Mouse (Mus musculus) urinary bladder, postnatal 4 days (tissue): Measurements from ENCODE around the gene Slc5a3.

Experiments
- DNase-seq, 2 experiments: peaks; one replicate each; pipeline ENCODE4 v3.0.0; 2021 to 2022; ENCODE audit warnings: low spot score in 2 of 2

Gene Slc5a3

DNA sequence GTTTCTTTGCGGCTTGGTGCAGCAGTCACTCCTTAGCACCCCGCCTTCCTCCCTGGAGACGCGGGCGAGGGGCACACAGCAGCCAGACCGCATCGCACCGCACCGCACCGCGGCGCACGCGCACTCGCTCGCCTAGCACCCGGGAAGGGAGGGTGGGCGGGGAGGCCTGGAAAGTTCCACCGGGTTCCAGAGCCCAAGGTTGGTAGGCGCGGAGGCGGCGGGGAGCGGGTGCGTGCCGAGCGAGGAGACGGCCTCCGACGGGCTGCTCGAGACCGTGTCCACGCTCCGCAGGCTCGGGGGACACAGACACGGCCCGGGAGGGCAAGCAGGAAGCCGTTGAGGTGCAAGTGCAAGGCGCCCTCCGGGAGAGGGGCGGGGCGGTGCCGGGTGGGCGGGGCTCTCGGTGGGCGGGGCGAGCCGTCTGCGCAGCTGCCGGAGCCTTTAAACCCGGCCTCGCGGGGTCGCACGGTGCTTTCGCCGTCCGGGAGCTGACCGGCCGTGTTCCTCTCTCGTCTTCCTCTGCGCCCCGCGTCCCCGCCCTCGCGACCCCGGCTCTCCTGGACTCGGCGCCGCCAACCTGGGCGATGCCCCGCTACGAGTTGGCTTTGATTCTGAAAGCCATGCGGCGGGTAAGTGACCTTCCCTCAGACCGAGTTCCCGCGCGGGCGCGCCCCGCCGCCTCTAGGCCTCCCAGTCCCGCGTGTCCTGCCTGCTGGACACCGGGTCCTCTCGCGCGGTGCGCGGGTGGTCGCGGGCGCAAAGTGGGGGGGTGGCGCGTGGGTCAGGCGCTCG is at the start of gene Slc5a3, which contains the start of the genes Mrps6 and Gm49711:
Gene Slc5a3, plus strand, starts transcription at position 471 of the 792 bp plus-strand sequence.
Gene Mrps6, plus strand, starts transcription at position 419 of the 792 bp plus-strand sequence.
Gene Gm49711, plus strand, starts transcription at position 465 of the 792 bp plus-strand sequence.
- peak; percentile 85 to 87 for DNase-seq

DNA sequence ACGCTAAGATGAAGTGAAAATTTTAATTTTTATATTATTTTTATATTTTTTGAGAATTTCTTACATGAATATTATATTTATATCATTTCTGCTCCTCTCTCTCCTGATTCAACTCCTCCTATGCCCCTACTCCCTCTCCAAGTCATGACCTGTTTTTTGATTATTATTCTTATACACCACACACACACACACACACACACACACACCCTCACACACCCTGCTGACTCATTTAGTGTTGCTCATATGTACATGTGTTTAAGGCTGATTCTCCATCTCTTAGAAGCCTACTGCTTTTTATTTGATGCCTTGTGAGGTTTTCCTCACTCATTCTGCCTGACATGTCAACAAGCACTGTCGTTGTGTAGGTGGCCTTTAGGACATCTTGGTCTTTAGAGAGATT is 48.5 kb upstream of the Slc5a3 start:
- no peak for DNase-seq

DNA sequence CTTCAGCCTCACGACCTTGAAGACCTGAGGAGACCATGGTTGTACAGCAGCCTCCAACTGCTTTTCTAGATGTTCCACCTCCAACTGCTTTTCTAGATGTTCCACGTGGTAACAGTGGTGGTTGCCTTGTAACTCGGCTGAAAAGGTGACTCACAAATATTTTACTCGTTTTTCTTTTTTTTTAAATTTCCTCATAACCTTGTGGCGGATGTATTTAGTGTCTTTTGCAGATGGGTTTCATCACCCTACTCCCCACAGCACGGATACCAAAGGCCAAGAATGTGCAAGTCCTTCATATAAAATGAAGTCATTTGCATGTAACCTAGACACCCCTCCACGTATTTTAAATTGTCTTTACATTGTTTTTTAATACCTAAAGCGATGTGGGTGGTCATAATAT is 41.3 kb upstream of the Slc5a3 start:
- no peak for DNase-seq

DNA sequence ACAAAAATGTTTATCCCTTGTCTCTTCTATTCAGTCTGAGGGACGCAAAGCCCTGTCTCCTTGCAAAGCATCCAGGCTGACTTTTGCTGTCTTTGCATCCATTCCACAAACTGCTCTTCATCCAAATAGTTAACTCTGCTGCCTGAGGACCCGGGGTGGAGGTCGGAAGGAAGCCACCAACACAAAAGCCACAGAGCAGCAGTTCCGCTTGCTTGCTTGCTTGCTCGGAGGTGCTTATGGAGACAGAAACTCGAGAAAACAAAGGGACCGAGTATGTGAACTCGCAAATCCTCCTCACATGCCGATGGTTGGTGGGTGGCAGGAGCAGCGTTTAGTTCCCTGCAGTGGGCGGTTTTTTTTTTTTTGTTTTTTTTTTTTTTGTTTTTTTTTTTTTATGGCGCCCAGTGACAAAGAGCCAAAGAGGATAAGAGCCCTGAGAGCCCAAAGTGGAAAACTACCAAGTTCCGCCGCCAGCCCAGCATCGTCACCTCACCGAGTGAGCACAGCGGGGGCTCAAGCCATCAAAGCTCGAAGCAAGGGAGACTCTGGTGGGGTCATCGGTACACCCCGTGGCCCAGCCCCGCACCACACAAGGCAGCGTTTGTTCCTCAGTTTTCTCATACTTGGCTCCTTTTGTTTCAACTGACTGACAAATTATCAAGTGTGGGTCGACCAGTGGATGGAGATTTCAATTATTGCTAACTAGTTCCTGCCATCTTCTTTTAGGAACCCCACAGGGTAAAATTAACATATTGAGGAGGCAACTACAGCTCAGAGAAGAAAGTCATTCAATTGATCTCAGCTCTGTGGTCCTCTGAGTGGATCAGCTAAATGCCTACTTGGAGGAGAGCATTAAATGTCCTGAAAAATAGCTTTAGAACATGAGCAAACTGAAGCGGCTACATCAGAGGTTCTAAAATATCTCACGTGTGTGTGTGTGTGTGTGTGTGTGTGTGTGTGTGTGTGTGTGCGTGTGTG is 38.7 kb upstream of the Slc5a3 start:
- DNase-seq = no peak

DNA sequence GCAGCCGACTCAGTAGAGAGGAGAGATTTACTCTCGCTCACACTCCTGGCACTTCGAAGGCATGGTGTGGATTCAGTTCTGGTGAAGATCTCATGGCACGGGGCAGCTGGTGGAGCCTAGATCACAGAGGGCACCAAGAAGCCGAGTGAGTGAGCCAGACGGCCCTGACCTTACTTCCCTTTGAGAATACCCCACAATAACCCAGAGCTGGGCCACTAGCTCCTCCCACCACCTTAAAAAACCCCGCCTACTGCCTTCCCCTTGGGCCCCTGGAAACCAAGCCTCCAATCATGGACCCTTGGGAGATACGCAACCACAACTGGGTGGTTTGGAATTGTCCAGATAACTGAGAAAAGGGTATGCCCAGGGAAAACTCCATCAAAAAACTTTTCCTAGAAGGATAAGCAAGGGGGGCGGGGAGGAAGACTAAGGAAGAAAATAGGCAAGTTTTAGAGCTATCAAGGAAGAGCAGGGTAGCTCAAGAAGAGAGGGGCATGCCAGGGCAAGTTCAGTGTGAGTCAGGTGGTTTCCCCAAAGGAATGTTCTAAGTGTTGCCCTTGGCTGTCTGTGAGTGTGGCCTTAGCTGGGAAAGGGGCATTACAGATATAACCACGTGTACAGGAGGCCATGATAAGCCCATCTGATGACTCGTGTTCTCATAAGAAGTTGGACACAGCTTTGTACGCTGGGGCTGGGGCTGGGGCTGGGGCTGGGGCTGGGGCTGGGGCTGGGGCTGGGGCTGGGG is 36.3 kb upstream of the Slc5a3 start:
- no peak for DNase-seq

DNA sequence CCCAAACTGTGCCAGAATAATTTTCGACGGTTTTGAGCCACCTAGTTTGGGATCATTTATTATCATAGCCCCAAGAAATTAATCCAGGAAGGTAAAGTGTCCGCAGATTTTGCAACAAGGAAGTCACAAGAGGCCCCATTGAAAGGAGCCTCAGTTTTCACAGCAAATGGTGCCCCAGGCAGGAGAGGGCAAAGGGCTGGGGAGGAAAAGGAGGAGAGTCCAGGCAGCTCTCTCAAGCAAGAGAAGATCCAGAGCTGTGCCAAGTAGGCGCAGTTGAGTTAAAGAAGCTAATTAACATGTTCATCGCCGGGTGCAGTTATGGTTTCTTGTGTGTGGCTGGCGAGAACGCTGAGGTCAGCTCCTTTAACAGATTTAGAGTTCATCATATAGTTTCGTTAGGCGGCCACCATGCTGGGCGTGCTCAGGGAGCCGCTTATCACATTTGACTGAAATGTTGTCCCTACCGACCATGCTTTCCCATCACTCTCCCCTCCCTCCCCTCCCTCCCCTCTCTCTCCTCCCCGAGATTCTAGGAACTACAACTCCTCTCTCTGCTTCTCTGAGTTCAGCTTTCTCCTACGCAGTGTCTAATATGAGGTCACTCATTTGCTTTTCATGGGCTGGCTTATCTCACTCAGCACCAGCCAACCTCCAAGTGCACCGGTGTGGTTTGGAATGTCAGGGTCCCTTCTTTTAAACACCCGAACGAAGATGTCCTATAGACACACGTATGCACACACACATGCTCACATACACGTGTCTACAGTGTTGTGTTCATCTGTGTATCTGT is 35.4 kb upstream of the Slc5a3 start:
- DNase-seq = no peak

DNA sequence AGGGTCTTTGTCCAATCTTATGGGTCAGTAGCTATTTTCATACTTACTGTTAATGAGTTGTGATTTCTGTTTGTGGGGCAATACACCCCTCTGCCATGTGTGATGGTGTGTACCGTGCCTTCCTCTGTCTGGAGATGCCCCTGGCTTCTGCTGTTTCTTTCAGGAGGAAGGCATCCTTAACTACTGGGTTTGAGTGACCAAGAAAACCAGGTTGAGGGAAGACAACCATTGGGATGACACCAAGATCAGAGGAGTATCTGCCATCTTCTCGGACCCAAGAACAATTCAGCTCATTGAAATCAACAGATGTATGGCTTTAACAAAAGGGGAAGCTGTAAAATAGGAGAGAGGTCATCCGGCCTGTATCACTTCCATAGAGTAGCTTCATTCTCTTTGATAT is 24.8 kb upstream of the Slc5a3 start:
- DNase-seq = no peak

DNA sequence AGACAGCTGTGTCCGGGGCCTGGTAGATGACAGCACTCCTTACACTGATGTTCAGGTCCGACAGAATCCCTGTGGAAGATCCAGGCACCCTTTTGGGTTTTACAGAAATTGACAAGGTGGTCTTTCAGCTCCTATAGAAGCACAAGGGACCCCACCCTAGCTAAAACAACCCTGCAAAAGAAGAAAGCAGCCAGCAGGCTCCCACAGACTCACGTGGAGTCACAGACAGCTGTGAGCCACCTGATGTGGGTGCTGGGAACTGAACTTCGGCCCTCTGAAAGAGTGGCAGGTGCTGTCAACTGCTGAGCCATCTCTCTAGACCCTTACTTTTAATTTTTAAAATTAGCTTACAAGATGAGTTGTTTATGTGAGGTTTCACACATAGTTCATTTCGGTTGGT is 23.4 kb upstream of the Slc5a3 start:
- DNase-seq = no peak

DNA sequence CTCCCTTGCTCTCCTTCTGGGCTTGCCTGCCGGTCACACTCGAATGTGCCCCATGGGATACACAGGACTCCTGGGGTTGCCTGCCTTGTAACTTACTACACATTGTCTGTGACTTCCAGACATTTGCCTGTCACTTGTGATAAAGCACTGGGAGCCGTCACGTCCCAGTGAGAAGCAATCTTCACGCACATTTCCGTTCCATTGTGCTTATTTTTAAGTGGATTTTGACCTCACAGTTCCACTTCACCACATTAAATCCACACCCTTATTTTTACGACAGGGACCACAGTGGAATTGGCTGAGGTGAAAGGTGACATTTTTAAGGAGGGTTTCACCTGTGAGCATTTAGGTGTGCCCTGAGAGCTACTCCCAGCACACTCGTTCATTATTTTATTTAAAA is 21.4 kb upstream of the Slc5a3 start:
- no peak for DNase-seq

DNA sequence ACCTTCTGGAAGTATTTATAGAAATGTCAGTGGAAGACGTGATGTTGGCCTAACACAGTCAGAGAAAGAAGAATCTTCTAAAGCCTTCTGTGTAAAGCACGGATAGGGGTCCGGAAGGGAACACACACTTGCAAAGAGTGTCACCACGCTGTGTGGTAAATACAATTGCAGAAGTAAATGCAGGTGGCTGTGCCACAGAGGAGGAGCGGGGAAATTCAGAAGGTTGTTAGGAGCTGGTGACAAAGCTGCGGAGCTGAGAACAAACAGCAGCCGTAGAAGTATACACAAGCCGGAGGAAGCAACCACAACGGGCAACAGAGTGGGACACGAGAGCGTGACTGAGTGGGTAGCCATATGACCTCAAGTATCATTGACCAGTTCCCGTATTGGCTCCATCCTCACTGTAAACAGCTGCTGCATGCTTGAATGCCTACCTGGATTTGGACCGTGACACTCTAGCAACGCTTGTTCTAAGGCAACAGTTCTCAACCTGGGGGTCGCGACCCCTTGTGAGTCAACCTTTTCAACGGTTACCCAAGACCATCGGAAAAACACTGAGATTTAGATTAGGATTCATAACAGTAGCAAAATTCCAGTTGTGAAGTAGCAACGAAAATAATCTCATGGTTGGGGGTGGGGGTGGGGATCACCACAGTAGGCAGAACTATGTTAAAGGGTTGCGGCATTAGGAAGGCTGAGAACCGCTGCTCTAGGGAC is 20.1 kb upstream of the Slc5a3 start:
- DNase-seq = no peak

DNA sequence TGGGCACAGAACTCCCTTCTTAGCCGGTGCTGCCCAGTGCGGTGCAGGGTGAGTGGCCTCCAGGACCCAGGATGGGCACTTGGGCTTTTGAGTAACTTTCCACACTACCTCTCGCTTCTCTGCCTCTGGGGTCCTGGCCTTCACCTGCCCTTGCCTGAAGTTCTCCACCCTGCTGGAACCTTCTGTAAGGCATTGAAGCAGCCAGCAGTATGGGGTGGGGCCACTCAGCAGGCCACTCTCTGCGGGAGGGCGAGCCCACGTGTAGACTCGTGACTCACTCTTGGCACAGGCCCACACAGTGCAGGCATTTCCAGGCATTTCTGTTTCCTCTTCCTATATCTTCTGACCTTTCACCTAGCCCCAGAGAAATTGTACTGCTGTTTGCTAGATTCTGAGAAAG is 18.7 kb upstream of the Slc5a3 start:
- peak in 1 of 2 experiments; percentile 22 for DNase-seq

DNA sequence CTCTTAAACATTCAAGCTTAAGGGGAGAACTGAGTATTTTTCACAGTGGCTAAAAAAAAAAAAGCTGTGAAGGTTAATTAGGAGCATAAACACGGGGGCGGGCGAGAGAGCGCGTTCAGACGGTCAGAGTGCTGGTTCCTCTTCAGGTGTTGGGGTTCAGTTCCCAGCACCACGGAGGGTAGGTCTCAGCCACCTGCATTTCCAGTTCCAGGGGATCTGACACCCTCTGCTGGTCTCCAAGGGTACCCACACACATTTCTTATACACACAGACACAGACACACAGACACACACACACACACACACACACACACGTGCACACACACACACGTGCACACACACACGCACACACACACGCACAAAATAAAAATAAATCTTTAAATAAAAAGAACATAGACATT is 18.2 kb upstream of the Slc5a3 start:
- no peak for DNase-seq

DNA sequence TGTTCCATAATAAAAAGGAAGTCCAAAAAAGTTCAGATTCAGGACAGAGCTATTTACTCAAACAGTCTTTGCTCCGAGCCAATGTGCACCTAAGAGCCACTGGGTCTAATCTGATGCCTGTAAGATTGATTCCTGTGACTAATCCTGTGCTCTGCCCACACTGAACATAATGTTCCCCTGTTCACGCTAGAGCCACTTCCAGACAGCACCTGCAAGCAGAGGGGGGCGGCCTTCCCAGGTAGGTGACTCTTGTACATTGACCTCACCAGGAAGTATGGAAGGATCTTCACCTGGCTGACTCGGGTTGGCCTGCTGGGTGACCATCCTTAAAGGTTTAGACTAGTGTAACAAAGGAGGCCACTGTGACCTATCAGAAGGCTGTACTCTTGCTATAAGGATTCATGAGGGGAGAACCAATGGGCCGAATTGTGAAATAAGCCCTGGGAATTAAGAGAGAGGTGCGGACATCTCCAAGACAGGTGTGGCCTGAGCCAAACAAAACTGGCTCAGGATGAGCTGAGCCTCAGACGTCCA is 6.3 kb upstream of the Slc5a3 start:
- DNase-seq = no peak

DNA sequence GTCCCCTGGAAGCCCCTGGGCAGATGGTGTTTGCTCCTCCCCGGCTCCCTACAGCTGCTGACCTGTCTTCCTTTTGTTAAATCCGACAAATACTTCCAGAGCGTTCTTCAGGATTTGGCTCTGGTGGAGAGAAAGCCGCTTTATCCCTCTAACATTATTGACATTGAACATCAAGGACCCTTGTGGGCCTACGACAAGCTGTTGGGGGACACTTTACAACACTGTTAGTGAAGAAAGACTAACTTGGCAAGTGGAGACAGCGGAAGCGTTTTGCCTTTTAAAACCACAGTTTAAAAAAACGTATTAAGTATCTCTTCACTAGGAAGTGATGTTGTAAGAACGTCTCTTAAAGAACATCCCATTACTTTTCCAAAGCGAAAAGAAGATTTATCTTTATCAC is 5.6 kb upstream of the Slc5a3 start:
- no peak for DNase-seq

DNA sequence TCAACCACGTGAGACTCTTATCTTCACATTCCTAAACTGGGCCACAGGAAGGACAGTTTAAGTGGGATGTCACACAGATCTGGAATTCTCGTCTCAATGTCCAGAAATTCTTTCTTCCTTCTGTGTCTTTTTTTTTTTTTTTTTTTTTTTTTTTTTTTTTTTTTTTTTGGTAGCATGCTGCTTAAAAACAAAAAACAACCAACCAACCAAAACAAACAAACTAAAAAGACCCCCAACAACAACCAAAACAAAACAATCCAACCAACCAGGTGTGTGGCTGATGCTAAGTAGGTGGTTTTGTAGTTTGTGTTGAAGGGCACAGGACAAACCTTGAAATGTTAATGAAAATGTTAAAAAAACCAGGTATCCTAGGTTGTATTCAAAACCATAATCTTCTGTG is 1.4 kb upstream of the Slc5a3 start:
- no peak for DNase-seq

DNA sequence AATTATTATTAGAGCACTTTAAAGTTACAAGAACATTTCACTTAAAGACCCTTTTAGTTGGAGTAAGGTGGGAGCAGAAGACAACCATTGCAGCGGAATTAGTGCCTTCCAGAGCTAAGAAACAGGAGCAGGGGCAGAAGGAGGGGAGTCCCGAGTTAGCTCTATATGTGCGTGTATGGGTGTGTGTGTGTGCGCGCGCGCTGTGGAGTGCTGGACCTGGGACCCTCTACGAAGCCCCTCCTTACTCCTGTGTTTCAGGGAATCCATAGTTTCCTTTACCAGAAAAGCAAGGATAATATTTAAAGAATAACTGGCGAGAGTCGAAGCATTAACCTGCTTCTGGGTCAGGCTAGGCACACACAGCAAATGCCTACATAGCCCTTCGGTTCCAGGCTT is 668 bp upstream of the Slc5a3 start:
- no peak for DNase-seq

DNA sequence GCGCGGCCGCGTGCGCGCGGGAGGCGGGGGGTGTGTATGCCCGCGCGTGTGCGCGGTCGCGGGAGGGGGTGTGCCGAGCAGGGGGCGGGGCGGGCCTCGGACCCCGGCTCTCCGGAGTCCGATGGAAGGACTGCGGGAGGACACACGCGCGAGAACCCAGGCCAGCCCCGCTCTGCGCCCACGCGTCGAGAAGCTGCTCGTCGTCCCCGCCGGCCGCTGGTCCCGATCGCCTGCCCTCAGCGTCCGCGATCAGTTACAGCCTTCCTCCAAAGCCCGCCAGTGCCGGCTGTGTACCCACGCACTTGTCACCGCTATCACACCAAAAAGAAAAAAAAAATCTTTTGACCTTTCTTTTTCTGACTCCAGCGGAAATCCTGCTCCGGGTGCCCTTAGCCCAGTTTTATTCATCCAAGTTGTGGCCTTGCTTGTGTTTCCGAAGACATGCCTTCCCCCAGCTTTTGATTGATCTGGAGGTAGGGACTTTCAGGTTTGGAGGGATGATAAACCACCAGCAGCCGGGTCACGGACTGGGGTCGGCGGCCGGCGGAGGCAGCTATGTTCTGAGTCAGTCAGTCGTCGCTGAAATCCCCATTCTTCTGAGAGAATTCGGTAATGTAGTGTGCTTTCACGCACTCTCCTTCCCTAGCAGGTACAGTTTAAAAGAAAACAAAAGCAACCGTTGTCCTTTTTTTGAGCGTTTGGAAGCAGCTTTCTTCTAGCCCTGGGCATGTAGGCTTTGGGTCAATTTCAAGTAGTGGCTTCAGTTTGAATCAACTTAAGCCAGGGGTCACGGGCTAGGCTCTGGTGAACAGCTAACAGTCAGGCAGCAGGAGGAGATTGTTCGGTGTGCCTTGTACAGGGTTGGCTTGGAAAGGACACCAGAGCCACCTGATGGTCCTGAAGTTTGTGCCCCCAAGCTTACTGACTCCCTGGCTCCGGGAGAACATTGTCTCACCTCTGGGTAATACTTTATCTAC is 810 bp downstream of the Slc5a3 start:
- DNase-seq = no peak

DNA sequence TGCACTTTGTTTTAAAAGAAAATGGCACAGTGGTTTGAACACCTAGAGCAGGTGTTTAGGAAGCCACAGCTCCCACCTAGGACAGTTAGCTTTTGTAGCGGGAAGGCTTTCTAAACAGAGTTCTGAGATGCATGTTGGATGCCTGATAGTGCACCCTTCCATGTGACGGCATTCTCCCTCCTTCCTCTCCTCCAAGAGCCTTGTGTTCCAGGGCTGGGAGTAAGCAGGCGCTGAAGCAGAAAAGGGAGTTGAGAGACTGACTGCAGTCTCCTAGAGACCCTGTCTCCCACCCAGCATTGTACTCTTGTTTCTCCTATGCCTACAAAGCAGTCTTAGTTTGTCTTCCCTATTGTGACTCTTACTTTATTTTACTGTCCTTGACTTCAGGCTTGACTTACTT is 2.1 kb downstream of the Slc5a3 start:
- no peak for DNase-seq

DNA sequence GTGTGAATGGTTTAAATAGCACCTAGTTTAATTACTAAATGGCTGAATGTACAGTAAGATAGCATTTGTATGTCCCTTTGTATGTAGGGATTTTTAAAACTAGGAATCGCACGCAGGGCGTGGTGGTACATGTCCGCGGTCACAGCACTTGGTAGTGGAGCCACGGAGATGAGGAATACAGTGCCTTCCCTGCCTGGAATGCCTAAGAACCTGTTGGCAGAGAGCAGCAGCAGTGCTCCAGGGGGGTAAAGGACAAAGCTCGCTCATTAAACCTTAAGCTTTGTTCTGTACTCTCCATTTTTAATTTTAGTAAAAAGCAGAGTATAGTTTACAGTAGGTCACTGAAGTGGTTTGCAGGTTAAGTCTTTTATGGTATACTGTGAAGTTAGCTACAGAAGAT is 3.5 kb downstream of the Slc5a3 start:
- no peak for DNase-seq
